Mouse (Mus musculus) kidney, embryonic 15.5 days (tissue): ENCODE measurements at regions not wholly inside any gene's neighbourhood (a gene's known extent, or its start where the extent isn't known, plus 50 kb on each side); places are given as distances from the start of the nearest gene placed in this dataset.

ENCODE experiments used
- ATAC-seq: fragments of 200-750 bp; cut with Nextera tagmentation; replicated peaks from 2 replicates; pipeline ENCODE4 v1.8.0; 2017; ENCODE audit warnings: moderate TSS enrichment; ENCODE audit not compliant: low FRiP score
- H3K27ac ChIP-seq: fragments of 300-500 bp; sonication (generic); 2 replicates; pipeline ENCODE4 v1.5.1; 2015; ENCODE audit warnings: mild to moderate bottlenecking, inconsistent platforms
- H3K27me3 ChIP-seq: fragments of 300-500 bp; sonication (generic); 2 replicates; pipeline ENCODE4 v1.6.1; 2015; ENCODE audit warnings: inconsistent platforms
- H3K36me3 ChIP-seq: fragments of 300-500 bp; sonication (generic); 2 replicates; pipeline ENCODE4 v1.6.1; 2015; ENCODE audit warnings: inconsistent platforms
- H3K4me1 ChIP-seq: fragments of 300-500 bp; sonication (generic); 2 replicates; pipeline ENCODE4 v1.6.1; 2015; ENCODE audit warnings: inconsistent platforms
- H3K4me2 ChIP-seq: fragments of 300-500 bp; sonication (generic); 2 replicates; pipeline ENCODE4 v1.6.1; 2015; ENCODE audit warnings: moderate library complexity, mild to moderate bottlenecking, inconsistent platforms
- H3K4me3 ChIP-seq: fragments of 300-500 bp; sonication (generic); replicated peaks from 2 replicates; pipeline ENCODE4 v1.5.1; 2015; ENCODE audit warnings: mild to moderate bottlenecking, inconsistent platforms
- H3K9ac ChIP-seq: fragments of 300-500 bp; sonication (generic); 2 replicates; pipeline ENCODE4 v1.6.1; 2015; ENCODE audit warnings: mild to moderate bottlenecking, inconsistent platforms
- H3K9me3 ChIP-seq: fragments of 300-500 bp; sonication (generic); replicated peaks from 2 replicates; pipeline ENCODE4 v1.6.1; 2016; ENCODE audit warnings: inconsistent platforms
- WGBS: fragments of 180-500 bp; shearing (Covaris S2); methylation state at CpG from one replicate; pipeline ENCODE4 v1.1.7; 2015; ENCODE audit warnings: mixed read lengths; 5-methylcytosine and 5-hydroxymethylcytosine counted together

DNA sequence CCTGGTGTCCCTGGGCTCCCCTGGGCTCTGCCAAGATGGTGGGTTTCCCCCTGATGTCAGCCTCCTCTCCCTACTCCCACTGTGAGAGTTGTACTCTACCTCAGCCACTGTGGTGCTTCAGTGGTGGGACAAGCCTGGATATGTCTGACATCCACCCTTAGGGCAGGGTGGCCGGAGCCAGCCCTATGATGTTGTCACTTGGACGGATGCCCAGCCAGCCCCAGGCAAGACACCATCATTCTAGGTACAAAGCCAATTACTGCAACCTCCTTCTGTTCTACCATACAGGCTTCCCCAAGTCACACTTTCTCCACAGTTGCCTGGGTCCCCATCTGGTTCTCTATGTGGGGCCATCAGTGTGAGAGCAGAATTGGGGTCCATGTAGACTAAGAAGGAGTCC is 141.0 kb upstream of the Smim23 start:
- H3K4me1 ChIP-seq = no peaks in the 10 kb centered on the region
- WGBS = 69% methylated on average over 2 of the region's 2 CpGs
- no peak overlapping the region for H3K4me3 ChIP-seq
- H3K36me3 ChIP-seq = no peaks in the 10 kb centered on the region
- no peak for ATAC-seq
- no peak overlapping the region for H3K4me2 ChIP-seq
- H3K9ac ChIP-seq = no peak overlapping the region
- no peak overlapping the region for H3K27ac ChIP-seq
- no peaks in the 10 kb centered on the region; the same call in 1 of the 2 replicates for H3K9me3 ChIP-seq
- no peaks in the 10 kb centered on the region for H3K27me3 ChIP-seq

DNA sequence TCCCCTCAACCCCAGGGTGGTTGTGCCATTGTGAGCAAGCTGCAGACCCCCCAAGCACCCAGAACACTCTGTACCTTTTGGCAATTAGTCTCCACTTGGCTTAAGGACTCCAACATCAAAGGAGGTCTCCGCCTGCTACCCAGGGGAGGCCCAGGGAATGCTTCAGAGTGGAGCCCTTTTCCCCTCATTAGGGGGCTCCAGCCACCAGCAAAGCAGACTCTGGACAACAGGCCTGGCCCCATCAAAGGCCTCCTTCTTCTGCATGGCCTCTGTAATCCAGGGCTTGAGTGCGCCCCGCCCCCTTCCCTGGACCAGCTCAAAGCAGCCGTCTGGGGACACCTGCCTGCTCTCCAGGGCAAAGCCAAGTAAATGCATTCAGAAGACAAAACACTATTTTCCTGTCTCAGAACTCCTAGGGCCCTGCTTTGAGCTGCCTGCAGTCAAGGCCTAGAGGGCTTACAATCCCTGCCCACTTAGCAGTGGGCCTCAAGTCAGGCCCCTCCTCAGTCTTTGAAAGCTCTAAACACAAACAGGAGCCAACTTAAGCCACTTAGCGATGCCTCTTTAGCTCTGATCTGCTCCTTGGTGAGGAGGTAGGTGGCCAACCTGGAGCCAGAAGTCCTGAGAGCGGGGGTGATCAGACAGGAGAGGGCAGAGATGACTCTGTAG is 139.4 kb upstream of the Smim23 start:
- Histone ChIP-seq H3K4me3 (no peak overlapping the region), H3K4me1 (0 out of 2 replicates have a peak, but pooled peaks cover 8% of the 10 kb centered on the region), H3K9me3 (no peaks in the 10 kb centered on the region; the same call in 1 of the 2 replicates), H3K9ac (no peak overlapping the region), H3K36me3 (no peaks in the 10 kb centered on the region), H3K27me3 (no peaks in the 10 kb centered on the region), H3K4me2 (no peak overlapping the region), H3K27ac (no peak overlapping the region)
- WGBS = 48% methylated on average over 6 of the region's 6 CpGs
- ATAC-seq = no peak

DNA sequence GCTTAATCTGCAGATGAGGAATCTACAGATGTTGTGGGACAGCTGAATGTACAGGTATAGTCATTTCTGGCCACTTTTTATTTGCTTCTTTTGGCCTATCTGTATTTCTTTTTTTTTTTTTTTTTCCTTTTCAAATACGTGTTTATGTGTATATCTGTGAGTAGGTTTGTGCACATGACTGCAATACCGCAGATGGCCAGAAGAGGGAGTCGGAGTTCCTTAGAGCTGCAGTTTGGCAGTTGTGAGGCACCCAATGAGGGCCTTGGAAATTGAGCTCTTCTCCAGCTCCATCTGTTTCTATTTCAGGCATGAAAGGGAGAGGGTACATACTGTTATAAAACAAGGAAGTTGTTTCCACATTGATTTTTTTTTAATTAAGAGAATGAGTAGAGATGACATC is 137.2 kb upstream of the Smim23 start:
- Histone ChIP-seq H3K9ac (no peak overlapping the region), H3K4me3 (no peak overlapping the region)
- WGBS = 80% methylated on average over 3 of the region's 3 CpGs

DNA sequence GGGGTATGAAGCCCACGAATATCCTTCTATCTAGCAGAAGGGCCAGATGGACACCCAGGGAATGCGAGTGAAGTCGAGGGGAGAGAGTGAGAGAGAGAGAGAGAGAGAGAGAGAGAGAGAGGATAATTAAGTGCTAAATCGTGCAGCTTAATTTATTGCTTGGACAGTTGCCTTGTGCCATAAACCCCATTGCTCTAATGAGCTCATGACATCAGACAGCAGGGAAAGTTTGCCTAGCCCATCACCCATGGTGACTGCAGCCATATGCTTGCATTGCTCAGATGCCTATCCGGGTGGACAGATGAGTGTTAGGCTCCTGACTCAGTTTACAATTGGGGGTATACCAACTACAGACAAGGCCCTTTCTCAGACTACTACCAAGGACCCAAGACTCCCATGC is 134.6 kb upstream of the Smim23 start:
- peak; percentile 58; the same call in 1 of the 2 replicates for ATAC-seq
- Histone ChIP-seq H3K27me3 (peaks cover 9% of the 10 kb centered on the region), H3K9me3 (no peaks in the 10 kb centered on the region; the same call in 1 of the 2 replicates), H3K4me1 (0 out of 2 replicates have a peak, but pooled peaks cover 9% of the 10 kb centered on the region), H3K27ac (no peak overlapping the region), H3K36me3 (no peaks in the 10 kb centered on the region), H3K4me3 (no peak overlapping the region), H3K4me2 (no peak overlapping the region), H3K9ac (no peak overlapping the region)
- 20% methylated on average over 5 of the region's 5 CpGs for WGBS

More for the DNA sequence above, 137.2 kb upstream of the Smim23 start:
- no peak for ATAC-seq
- H3K27ac ChIP-seq = no peak overlapping the region
- 0 out of 2 replicates have a peak, but pooled peaks cover 9% of the 10 kb centered on the region for H3K4me1 ChIP-seq
- no peak overlapping the region for H3K4me2 ChIP-seq
- no peaks in the 10 kb centered on the region; the same call in 1 of the 2 replicates for H3K9me3 ChIP-seq
- H3K36me3 ChIP-seq = no peaks in the 10 kb centered on the region
- peaks cover 9% of the 10 kb centered on the region for H3K27me3 ChIP-seq

DNA sequence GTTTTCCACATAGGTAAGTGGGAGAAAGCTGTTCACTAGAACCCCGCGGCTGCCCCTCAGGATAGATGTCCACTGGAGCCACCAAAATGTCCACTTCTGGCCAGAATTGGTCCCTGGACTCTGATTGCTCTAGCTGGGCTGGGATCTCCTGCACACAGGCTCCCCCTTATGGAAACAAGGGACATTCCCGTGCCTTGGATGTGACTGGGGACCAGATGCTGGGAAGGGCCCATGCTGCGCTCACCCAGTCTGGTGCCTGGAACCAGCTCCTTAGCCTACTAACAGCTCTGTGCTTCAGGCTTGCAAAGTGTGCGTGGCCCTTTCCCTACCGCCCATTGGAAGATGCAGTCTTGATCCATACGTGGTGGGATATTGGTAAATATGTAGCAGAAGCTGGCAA is 132.6 kb upstream of the Smim23 start:
- no peak; the same call in 1 of the 2 replicates for ATAC-seq
- H3K27me3 ChIP-seq = peaks cover 9% of the 10 kb centered on the region
- no peak overlapping the region for H3K4me2 ChIP-seq
- H3K4me1 ChIP-seq = 0 out of 2 replicates have a peak, but pooled peaks cover 9% of the 10 kb centered on the region
- no peak overlapping the region for H3K27ac ChIP-seq
- WGBS = 38% methylated on average over 7 of the region's 7 CpGs
- H3K36me3 ChIP-seq = no peaks in the 10 kb centered on the region
- H3K9me3 ChIP-seq = no peaks in the 10 kb centered on the region; the same call in 1 of the 2 replicates
- no peak overlapping the region for H3K9ac ChIP-seq
- H3K4me3 ChIP-seq = no peak overlapping the region

DNA sequence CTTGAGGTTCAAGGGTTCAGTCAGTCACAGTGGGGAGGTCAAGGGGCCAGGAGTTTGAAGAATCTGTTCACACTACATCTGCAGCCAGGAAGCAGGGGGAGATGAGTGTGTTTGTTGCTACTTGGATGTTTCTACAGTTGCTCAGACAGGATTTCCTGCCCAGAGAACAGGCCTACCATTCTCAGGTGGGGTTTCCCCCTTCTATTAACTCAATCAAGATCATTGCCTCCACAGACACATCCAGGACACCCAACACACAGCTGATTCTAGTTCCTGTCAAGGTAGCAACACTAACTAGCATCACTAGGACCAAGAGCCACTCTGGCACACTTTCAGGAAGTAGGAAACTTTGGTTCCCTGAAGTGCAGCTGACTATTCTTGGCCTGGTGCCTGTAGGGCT is 127.9 kb upstream of the Smim23 start:
- no peaks in the 10 kb centered on the region; the same call in none of the 2 replicates for H3K27me3 ChIP-seq
- no peaks in the 10 kb centered on the region for H3K36me3 ChIP-seq
- no peaks in the 10 kb centered on the region for H3K9me3 ChIP-seq
- no peak overlapping the region for H3K9ac ChIP-seq
- no peak overlapping the region for H3K4me2 ChIP-seq
- ATAC-seq = no peak
- H3K4me3 ChIP-seq = no peak overlapping the region
- no peak overlapping the region for H3K27ac ChIP-seq
- H3K4me1 ChIP-seq = no peaks in the 10 kb centered on the region

DNA sequence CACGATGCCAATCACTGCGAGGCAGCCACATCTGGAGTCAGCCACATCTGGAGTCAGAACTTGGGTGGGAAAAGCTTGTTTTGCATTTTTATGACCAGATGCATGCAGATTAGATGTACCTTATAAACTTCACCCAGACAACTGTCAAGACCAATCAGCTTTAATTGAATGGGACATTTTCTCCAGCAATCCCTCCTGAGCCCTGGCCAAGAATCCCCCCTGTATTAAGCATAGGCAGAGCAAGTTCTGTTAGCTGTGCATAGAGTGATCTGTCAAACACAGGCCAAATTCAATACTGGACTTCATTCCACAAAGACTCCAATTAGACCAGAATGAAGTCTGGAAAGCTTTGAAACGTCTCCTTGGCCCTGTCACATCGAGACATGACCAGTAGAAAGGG is 123.7 kb upstream of the Smim23 start:
- H3K4me1 ChIP-seq = peaks cover 9% of the 10 kb centered on the region

DNA sequence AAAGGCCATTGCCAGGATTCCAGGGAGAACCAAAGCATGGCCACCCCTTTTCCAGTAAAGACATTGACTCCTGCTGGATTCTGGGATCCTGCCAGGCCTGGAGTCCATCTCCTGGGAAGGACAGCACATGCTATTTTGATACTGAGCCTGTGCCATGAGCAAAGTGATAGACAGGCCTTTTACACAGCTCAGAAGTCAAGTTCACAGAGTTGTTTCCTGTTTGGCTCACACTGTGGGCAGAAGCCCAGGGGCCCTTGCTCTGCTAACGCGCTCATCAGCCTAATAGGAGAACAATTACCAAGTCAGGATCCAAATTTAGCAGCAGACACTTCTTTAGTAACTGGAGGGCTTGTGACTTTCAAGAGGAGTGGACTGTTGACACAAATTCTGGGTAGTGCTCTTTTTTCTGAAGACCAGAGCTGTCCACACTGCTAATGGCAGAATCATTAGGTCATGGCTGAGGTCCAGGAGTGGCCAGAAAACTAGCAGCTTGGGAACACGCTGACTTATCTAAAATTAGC is 122.1 kb upstream of the Smim23 start:
- no peak overlapping the region for H3K4me3 ChIP-seq
- ATAC-seq = no peak
- H3K4me2 ChIP-seq = no peak overlapping the region
- no peaks in the 10 kb centered on the region for H3K9me3 ChIP-seq
- 44% methylated on average over 3 of the region's 3 CpGs for WGBS
- no peaks in the 10 kb centered on the region for H3K36me3 ChIP-seq
- H3K4me1 ChIP-seq = peaks cover 9% of the 10 kb centered on the region
- H3K27ac ChIP-seq = no peak overlapping the region
- no peak overlapping the region for H3K9ac ChIP-seq
- no peaks in the 10 kb centered on the region; the same call in 1 of the 2 replicates for H3K27me3 ChIP-seq

More for the DNA sequence above, 123.7 kb upstream of the Smim23 start:
- 81% methylated on average over 4 of the region's 4 CpGs for WGBS
- H3K9me3 ChIP-seq = no peaks in the 10 kb centered on the region
- H3K4me2 ChIP-seq = no peak overlapping the region
- no peak for ATAC-seq
- no peak overlapping the region for H3K27ac ChIP-seq
- H3K4me3 ChIP-seq = no peak overlapping the region
- no peaks in the 10 kb centered on the region; the same call in 1 of the 2 replicates for H3K27me3 ChIP-seq
- no peak overlapping the region for H3K9ac ChIP-seq
- H3K36me3 ChIP-seq = no peaks in the 10 kb centered on the region

DNA sequence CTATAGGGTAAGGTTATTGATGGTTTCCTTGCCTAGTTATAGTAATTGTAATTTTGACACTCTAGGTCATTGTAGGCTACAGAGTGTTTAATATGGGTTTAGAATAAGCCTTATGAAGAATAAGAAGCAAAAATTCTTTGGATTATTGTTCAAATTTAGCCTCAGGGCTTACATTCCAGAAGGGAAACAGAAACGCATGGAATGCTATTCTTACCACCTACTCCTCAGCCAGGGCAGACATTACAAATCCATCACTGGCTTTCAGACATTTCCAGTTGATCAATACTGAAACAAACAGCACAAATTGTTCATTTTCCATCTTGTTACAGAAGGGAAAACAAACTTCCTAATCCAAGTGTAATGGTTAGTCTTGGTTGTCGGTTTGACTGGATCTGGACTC is 120.7 kb upstream of the Smim23 start:
- H3K9ac ChIP-seq = no peak overlapping the region
- 82% methylated on average over 2 of the region's 2 CpGs for WGBS
- no peak for ATAC-seq

DNA sequence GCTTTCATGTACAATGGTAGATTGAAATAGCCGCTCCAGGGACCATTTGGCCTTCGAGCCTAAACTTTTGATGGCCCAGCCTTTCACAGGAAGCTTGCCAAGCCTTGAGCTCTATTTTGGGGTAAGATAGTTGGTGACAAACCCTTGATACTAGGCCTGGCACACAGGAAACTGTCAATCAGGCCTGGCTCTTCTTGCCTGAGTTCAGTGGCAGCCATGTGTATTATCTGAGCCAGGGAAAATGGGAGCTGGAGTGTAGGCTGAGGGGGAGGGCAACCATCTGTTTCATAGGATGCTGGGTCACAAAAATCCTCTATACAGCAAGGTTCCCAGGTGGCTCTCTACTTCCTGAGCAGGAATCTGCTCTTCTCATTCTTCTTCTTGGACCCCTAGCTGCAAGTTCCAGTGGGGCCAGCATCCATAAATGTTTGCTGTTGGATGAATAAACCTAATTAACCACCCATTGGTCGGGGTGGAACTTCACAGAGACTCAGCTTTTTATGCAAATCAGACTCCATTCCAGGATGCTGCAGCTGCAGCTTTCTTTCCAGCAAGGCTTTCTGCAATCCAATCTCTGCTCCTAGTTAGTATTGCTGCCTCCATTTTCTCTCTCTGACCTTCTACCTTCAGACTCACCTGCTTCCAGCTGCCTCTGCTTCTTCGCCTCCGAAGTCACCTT is 117.1 kb upstream of the Smim23 start:
- Histone ChIP-seq H3K4me3 (no peak overlapping the region), H3K27me3 (no peaks in the 10 kb centered on the region), H3K9ac (no peak overlapping the region), H3K4me2 (no peak overlapping the region), H3K36me3 (no peaks in the 10 kb centered on the region), H3K27ac (no peak overlapping the region), H3K9me3 (no peaks in the 10 kb centered on the region), H3K4me1 (peaks cover 9% of the 10 kb centered on the region)
- ATAC-seq = no peak
- 77% methylated on average over 5 of the region's 5 CpGs for WGBS

More for the DNA sequence above, 120.7 kb upstream of the Smim23 start:
- Histone ChIP-seq H3K27ac (no peak overlapping the region), H3K9me3 (no peaks in the 10 kb centered on the region), H3K27me3 (no peaks in the 10 kb centered on the region; the same call in 1 of the 2 replicates), H3K4me3 (no peak overlapping the region), H3K36me3 (no peaks in the 10 kb centered on the region), H3K4me2 (no peak overlapping the region), H3K4me1 (peaks cover 9% of the 10 kb centered on the region)

DNA sequence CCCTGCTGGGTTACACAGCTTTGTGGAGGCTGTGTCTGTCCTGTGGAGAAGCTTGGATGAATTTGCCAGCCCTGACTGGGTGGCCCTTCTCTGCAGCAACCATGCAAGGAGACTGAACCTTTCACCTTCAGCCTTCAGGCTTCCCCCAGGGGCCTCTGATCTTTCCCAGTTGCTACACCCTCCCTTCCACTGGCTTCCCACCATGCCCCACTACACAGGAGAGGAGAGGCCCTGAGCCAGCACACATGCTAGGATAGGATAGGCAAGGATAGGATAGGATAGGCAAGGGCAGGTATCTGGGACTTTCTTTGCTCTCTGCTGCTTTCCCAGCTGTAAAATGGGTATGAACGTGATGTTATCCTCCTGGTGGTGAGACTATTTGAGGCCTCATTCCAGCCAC is 114.7 kb upstream of the Smim23 start:
- H3K27ac ChIP-seq = no peak overlapping the region
- H3K4me1 ChIP-seq = 0 out of 2 replicates have a peak, but pooled peaks cover 3% of the 10 kb centered on the region
- H3K9me3 ChIP-seq = no peaks in the 10 kb centered on the region
- WGBS = 95% methylated on average over 1 of the region's 1 CpGs
- no peaks in the 10 kb centered on the region for H3K27me3 ChIP-seq
- H3K9ac ChIP-seq = no peak overlapping the region
- H3K4me2 ChIP-seq = no peak overlapping the region
- ATAC-seq = 0 out of 2 replicates have a peak, but pooled peaks have one; percentile 66
- no peak overlapping the region for H3K4me3 ChIP-seq
- no peaks in the 10 kb centered on the region for H3K36me3 ChIP-seq

DNA sequence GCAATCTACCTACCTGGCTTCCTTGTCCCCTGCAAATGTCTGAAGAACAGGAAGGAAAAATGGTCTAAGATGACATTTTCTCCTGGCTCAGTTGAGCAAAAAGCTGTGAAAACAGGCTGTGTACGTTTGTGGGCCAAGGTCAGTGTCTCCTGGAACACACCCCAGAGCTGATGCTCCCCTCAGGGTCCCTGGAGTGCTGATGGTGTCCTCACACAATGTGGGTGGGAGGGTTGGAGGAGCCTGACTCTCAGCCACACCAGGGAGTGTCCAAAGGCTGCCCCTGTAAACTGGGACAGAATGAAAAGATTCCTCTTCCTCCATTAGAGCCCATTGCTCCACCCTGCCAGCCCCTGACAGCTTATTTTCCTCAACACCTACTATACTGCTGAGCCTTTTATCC is 112.8 kb upstream of the Smim23 start:
- WGBS = 38% methylated on average over 1 of the region's 1 CpGs
- H3K9me3 ChIP-seq = no peaks in the 10 kb centered on the region
- H3K4me2 ChIP-seq = no peak overlapping the region

More for the DNA sequence above, 112.8 kb upstream of the Smim23 start:
- Histone ChIP-seq H3K36me3 (no peaks in the 10 kb centered on the region), H3K9ac (no peak overlapping the region), H3K4me1 (0 out of 2 replicates have a peak, but pooled peaks cover 3% of the 10 kb centered on the region), H3K27me3 (no peaks in the 10 kb centered on the region), H3K27ac (no peak overlapping the region), H3K4me3 (no peak overlapping the region)
- ATAC-seq = no peak
